Mouse (Mus musculus) kidney, adult 10 weeks (tissue): ENCODE results near the gene Olfr844. TPM values are rescaled to one million over a fixed set of nuclear protein-coding genes. Genes with fewer than 3 reads are reported as not detected.

Experiments used
- polyA plus RNA-seq: library from polyadenylated mRNA; stranded (reverse); fragments of 350-450 nt; fragmentation: Illumina TruSeq; extraction: RNeasy Lipid Tissue Mini Kit (QIAGEN cat#74804); gene quantifications from one replicate; pipeline ENCODE4 v1.2.3, GENCODE M21; 2014; ENCODE audit warnings: low read depth, low replicate concordance

The Olfr844 gene
- polyA plus RNA-seq = not detected

DNA sequence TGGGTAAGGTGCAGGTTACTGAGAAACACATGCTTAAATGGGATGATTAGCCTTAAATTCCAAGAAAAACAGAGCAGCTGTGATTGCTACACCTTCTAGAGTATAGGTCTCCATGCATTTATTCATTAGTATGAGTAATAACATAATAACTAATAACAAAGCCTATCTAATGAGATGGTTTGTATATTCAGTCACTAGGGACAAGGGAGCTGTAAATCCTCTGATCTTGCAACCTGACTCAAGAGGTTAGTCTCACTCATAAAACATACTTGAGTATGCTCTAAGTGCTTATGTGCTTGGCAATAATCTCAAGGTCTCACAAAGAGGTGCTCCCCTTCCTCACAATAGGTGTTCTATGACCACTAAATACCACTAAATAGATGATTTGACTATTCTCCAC is at the start of gene Olfr844:
Olfr844 (plus strand) TSS at position 301 of the 400 bp plus-strand sequence.

DNA sequence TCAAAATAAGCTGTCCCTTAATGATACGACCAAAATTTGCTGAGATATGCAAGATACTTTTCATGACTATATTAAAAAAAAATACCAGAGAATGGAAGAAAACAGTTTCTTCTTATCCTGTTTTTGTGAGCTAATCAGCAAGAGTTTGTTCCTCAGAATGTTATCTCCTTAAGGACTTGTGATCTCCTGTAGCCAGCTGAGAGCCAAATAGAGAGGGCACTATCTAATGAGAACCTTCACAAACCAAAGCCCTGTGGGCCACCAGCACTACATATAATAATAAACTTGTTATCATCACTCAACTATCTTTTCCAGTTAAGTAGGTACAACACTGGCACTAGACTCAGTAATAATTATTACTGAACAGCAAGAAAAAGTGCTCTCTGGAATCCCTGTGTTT is 20.0 kb downstream of the Olfr844 start, which contains the start of gene Olfr845:
Olfr845 (plus strand) TSS at position 301 of the 400 bp plus-strand sequence.

DNA sequence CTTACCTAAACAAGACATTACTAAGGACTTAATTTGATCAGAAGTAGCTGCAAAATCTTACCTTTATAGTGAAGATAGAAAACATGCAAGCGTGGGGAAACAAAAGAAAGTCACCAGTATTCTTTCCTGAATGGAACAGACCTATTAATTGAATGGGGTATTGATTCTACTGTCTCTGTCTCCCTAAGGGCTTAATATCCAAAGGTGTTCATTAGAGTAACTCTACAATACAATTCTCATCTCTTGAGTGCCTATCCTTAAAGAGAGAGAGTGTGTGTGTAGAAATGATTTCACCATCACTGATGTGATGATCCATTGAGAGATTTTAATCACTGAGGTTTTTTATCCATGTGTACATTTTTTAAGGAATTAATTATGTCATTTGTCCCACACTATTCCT is 47.8 kb downstream of the Olfr844 start, which contains the start of gene Olfr846:
Olfr846 (minus strand) TSS at position 101 of the 400 bp plus-strand sequence.

Other genes with a start within 250 kb of the Olfr844 start
- not detected for gene Olfr836, start 196.0 kb upstream of the Olfr844 start, polyA plus RNA-seq
- gene Olfr837, start 180.0 kb upstream of the Olfr844 start, polyA plus RNA-seq = not detected
- not detected for gene Olfr839-ps1, start 139.0 kb upstream of the Olfr844 start, polyA plus RNA-seq
- not detected for gene Olfr843, start 64.4 kb upstream of the Olfr844 start, polyA plus RNA-seq
- gene Olfr845, start 20.1 kb downstream of the Olfr844 start, polyA plus RNA-seq = not detected
- not detected for gene Olfr846, start 47.7 kb downstream of the Olfr844 start, polyA plus RNA-seq
- not detected for gene Olfr847, start 62.3 kb downstream of the Olfr844 start, polyA plus RNA-seq
- not detected for gene Olfr849, start 123.9 kb downstream of the Olfr844 start, polyA plus RNA-seq
- not detected for gene Olfr850, start 161.9 kb downstream of the Olfr844 start, polyA plus RNA-seq
- not detected for gene Olfr851, start 176.9 kb downstream of the Olfr844 start, polyA plus RNA-seq
- not detected for gene Olfr853, start 224.7 kb downstream of the Olfr844 start, polyA plus RNA-seq